Mouse (Mus musculus) liver, postnatal 0 days (tissue): Measurements from ENCODE around the gene Ccdc107.

Source experiments
- CTCF ChIP-seq: sonication (generic); IDR thresholded peaks from 2 replicates; pipeline ENCODE4 v1.5.1; 2016; ENCODE audit warnings: antibody characterized with exemption, low read depth
- EP300 ChIP-seq: IDR thresholded peaks from 2 replicates; pipeline ENCODE4 v1.6.1; 2016; ENCODE audit warnings: antibody characterized with exemption, low read depth, mild to moderate bottlenecking

DNA sequence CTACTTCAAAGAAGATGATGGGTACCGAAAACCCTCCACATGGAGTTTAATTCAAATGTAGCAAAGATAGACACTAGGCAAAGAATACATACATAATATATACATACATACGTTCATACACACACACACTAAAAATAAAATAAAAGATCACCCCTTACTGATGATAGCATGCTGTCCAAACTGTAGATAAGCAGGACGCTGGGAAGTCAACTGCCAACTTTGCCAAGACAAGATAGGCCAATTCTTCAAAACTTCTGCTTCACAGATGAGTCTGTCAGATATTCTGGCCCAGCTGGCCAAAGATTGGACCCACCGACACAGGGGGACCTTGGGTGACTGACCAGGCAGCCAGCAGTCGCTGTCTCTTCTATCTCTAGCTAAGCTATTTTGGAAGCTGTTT, 29.6 kb upstream of the Ccdc107 start:
- TF ChIP-seq CTCF, result no peak
- TF ChIP-seq EP300, result no peak
